Mouse (Mus musculus) liver, embryonic 11.5 days (tissue): ENCODE data around the gene Wdfy1. TPM values are rescaled to one million over a fixed set of nuclear protein-coding genes. Genes with fewer than 3 reads are reported as not detected.

Source experiments
- ATAC-seq: fragments of 200-750 bp; cut with Nextera tagmentation; replicated peaks from 2 replicates; pipeline ENCODE4 v1.8.0; 2017; ENCODE audit warnings: moderate number of reproducible peaks, mild to moderate bottlenecking, moderate TSS enrichment, moderate library complexity; ENCODE audit not compliant: low FRiP score
- DNase-seq: peaks from one replicate; pipeline ENCODE4 v3.0.0-alpha.2; 2017; ENCODE audit warnings: low spot score
- H3K27ac ChIP-seq: fragments of 300-500 bp; sonication (generic); 2 replicates; pipeline ENCODE4 v1.5.1; 2014; ENCODE audit warnings: mild to moderate bottlenecking, low read depth, low read length, control low read depth
- H3K27me3 ChIP-seq: fragments of 300-500 bp; sonication (generic); replicated peaks from 2 replicates; pipeline ENCODE4 v1.6.1; 2014; ENCODE audit warnings: low read length, mixed read lengths; ENCODE audit not compliant: control insufficient read depth, insufficient read depth
- H3K36me3 ChIP-seq: fragments of 300-500 bp; sonication (generic); 2 replicates; pipeline ENCODE4 v1.6.1; 2014; ENCODE audit warnings: mild to moderate bottlenecking, low read length, moderate library complexity, mixed read lengths; ENCODE audit not compliant: control insufficient read depth, insufficient read depth
- H3K4me1 ChIP-seq: fragments of 300-500 bp; sonication (generic); replicated peaks from 2 replicates; pipeline ENCODE4 v1.6.1; 2014; ENCODE audit warnings: low read length, mixed read lengths; ENCODE audit not compliant: control insufficient read depth, insufficient read depth
- H3K4me2 ChIP-seq: fragments of 300-500 bp; sonication (generic); 2 replicates; pipeline ENCODE4 v1.6.1; 2014; ENCODE audit warnings: mild to moderate bottlenecking, control low read depth, moderate library complexity
- H3K4me3 ChIP-seq: fragments of 300-500 bp; sonication (generic); 2 replicates; pipeline ENCODE4 v1.5.1; 2014; ENCODE audit warnings: low read depth, low read length, control low read depth
- H3K9ac ChIP-seq: fragments of 300-500 bp; sonication (generic); 2 replicates; pipeline ENCODE4 v1.6.1; 2014; ENCODE audit warnings: low read depth, low read length, control low read depth
- H3K9me3 ChIP-seq: fragments of 300-500 bp; sonication (generic); 2 replicates; pipeline ENCODE4 v1.6.1; 2016; ENCODE audit warnings: low read length, inconsistent platforms, mixed read lengths; ENCODE audit not compliant: control insufficient read depth
- WGBS: fragments of 180-500 bp; shearing (Covaris S2); extraction: QIAGEN DNeasy Blood & Tissue Kit; methylation state at CpG from one replicate; pipeline ENCODE4 v1.1.7; 2014; 5-methylcytosine and 5-hydroxymethylcytosine counted together
- polyA plus RNA-seq: library from polyadenylated mRNA; unstranded; fragments of >200 nt; fragmentation: Nextera tagmentation; extraction: Ambion mirVana; gene quantifications from 2 replicates; pipeline ENCODE4 v1.2.1, GENCODE M21; 2014

The Wdfy1 gene
- polyA plus RNA-seq, result 25.0 and 28.2 TPM in 2 replicates

GRCm38 (mm10) chr1:79775927-79776458 is at the start of gene Wdfy1, which contains the start of gene Mrpl44:
Wdfy1 (minus strand) TSS chr1:79776143.
Mrpl44 (plus strand) TSS chr1:79776018.
- ATAC-seq (peak; percentile 100), DNase-seq (peak; percentile 97)
- Histone ChIP-seq H3K4me3 (peak within 1 kb of the TSS; percentile 79), H3K36me3 (peaks cover 11% of the 10 kb centered on the region), H3K9me3 (no peaks in the 10 kb centered on the region), H3K4me2 (peak within 1 kb of the TSS; percentile 74), H3K9ac (peak within 1 kb of the TSS; percentile 92), H3K27me3 (no peaks in the 10 kb centered on the region), H3K4me1 (no peaks in the 10 kb centered on the region; the same call in 1 of the 2 replicates), H3K27ac (peak within 1 kb of the TSS; percentile 70)
- under 1% methylated on average over 38 of the region's 38 CpGs for WGBS

DNA sequence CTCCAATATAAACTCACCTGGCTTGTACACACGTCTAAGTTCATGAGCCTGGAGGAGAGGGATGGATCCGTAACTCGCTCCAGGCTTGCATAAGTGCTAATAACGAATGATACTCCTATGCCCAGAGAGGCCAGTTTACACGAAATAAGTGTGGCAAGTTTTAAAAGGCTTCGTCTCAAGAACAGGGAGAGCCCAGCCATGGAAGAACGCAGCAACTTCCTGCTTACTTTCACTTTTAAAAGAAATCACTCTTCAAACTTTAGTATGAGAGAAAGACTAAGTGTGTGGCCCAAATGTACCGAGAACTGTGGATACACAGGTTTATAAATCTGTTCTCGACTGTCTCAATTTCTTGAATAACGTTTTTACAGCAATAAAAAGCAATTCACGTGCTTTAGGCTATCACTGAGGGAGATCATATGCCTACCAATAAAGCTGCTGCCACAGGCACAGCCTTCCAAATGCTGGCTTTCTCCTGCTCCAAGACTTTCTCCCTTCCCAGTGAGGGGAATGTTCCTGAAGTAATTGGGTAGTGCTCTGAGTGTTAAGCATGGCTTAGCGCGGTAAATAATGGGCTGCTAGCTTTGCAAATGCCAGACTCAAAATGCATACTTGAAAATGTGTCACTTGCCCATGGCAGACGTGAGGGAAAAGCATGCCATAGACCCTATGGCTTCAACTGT is 48.1 kb upstream of the Wdfy1 start:
- WGBS, result 75% methylated on average over 14 of the region's 14 CpGs
- no peak overlapping the region for H3K4me2 ChIP-seq
- ATAC-seq (no peak), DNase-seq (no peak)
- no peaks in the 10 kb centered on the region for H3K9me3 ChIP-seq
- H3K27ac ChIP-seq, result no peak overlapping the region
- no peak overlapping the region for H3K9ac ChIP-seq
- H3K4me3 ChIP-seq, result no peak overlapping the region
- H3K27me3 ChIP-seq, result no peaks in the 10 kb centered on the region
- H3K36me3 ChIP-seq, result no peaks in the 10 kb centered on the region
- H3K4me1 ChIP-seq, result no peaks in the 10 kb centered on the region; the same call in 1 of the 2 replicates

GRCm38 (mm10) chr1:79822806-79823525 is 47.0 kb upstream of the Wdfy1 start:
- no peak overlapping the region for H3K9ac ChIP-seq
- H3K27me3 ChIP-seq, result no peaks in the 10 kb centered on the region
- no peaks in the 10 kb centered on the region; the same call in 1 of the 2 replicates for H3K4me1 ChIP-seq
- 73% methylated on average over 13 of the region's 13 CpGs for WGBS
- ATAC-seq, result no peak
- no peaks in the 10 kb centered on the region for H3K9me3 ChIP-seq
- no peak overlapping the region for H3K27ac ChIP-seq
- no peak overlapping the region for H3K4me2 ChIP-seq
- no peak overlapping the region for H3K4me3 ChIP-seq
- no peaks in the 10 kb centered on the region for H3K36me3 ChIP-seq
- DNase-seq, result no peak

GRCm38 (mm10) chr1:79819296-79819879 is 43.4 kb upstream of the Wdfy1 start:
- Histone ChIP-seq H3K4me3 (no peak overlapping the region), H3K9ac (no peak overlapping the region), H3K9me3 (no peaks in the 10 kb centered on the region), H3K27me3 (no peaks in the 10 kb centered on the region), H3K4me2 (no peak overlapping the region), H3K36me3 (no peaks in the 10 kb centered on the region), H3K27ac (no peak overlapping the region), H3K4me1 (no peaks in the 10 kb centered on the region)
- WGBS, result 85% methylated on average over 11 of the region's 11 CpGs
- ATAC-seq (no peak), DNase-seq (no peak)

- H3K9ac ChIP-seq, result no peak overlapping the region
- H3K4me1 ChIP-seq, result no peaks in the 10 kb centered on the region
- ATAC-seq, result no peak
- no peaks in the 10 kb centered on the region for H3K36me3 ChIP-seq
- H3K4me3 ChIP-seq, result no peak overlapping the region
- no peak overlapping the region for H3K4me2 ChIP-seq
- no peak for DNase-seq
- WGBS, result 87% methylated on average over 3 of the region's 3 CpGs
- H3K27me3 ChIP-seq, result no peaks in the 10 kb centered on the region
- H3K9me3 ChIP-seq, result no peaks in the 10 kb centered on the region
- H3K27ac ChIP-seq, result no peak overlapping the region
These were observed 39.5 kb upstream of the Wdfy1 start for GRCm38 (mm10) chr1:79815446-79815845.

- Histone ChIP-seq H3K4me2 (no peak overlapping the region), H3K9ac (no peak overlapping the region), H3K4me3 (no peak overlapping the region), H3K4me1 (no peaks in the 10 kb centered on the region), H3K27me3 (no peaks in the 10 kb centered on the region), H3K9me3 (no peaks in the 10 kb centered on the region), H3K36me3 (no peaks in the 10 kb centered on the region), H3K27ac (no peak overlapping the region)
- no peak for ATAC-seq
- 80% methylated on average over 3 of the region's 3 CpGs for WGBS
- DNase-seq, result no peak
These were observed 33.5 kb upstream of the Wdfy1 start for GRCm38 (mm10) chr1:79809447-79809846.

DNA sequence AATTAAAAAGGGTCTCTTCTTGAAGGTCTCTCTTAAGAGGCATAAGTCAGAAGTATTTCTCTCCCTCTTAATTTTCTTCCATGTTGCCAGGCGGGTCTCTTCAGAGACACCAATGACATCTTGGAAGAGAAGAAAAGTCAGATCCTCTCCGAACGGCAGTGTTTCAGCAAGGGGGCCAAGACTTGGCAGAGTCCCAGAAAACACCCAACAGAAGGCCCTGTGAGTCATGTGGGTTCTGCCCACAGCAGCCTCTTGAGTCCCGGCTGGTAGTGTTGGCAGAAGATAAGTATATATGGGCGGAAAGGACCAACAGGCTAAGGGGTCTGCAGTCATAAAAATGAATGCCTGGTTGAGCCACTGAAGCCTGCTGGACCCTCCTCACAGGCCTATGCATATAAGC is 30.9 kb upstream of the Wdfy1 start:
- Histone ChIP-seq H3K27me3 (no peaks in the 10 kb centered on the region), H3K4me2 (no peak overlapping the region), H3K36me3 (no peaks in the 10 kb centered on the region), H3K9me3 (no peaks in the 10 kb centered on the region), H3K27ac (no peak overlapping the region), H3K9ac (no peak overlapping the region), H3K4me3 (no peak overlapping the region), H3K4me1 (no peaks in the 10 kb centered on the region)
- WGBS, result 69% methylated on average over 5 of the region's 5 CpGs
- ATAC-seq (no peak), DNase-seq (no peak)

DNA sequence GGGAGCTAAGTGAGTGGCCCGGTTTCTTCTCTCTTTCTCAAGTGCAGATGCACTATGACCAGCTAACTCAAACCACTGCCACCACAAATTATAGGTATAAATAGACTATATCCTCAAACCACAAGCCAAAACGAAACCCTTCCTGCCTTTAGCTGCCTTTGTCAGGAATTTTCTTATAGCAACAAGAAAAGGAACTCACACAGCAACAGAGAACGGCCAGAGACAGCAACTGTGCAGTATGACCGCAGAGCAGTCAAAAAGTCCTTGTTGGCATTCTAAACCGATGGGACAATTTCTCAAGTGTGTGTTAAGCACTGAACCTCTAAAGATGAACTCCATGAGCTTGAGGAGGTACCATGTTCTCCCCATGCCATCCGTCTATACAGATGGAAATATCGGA is 27.7 kb upstream of the Wdfy1 start:
- Histone ChIP-seq H3K4me3 (no peak overlapping the region), H3K27me3 (no peaks in the 10 kb centered on the region), H3K36me3 (no peaks in the 10 kb centered on the region), H3K27ac (no peak overlapping the region), H3K9ac (no peak overlapping the region), H3K4me2 (no peak overlapping the region), H3K4me1 (no peaks in the 10 kb centered on the region), H3K9me3 (no peaks in the 10 kb centered on the region)
- 74% methylated on average over 7 of the region's 7 CpGs for WGBS
- no peak for DNase-seq
- ATAC-seq, result no peak
